Mouse (Mus musculus) spleen, adult 2 months (tissue): ENCODE results near the gene Naip2.

Experiments used
- CTCF ChIP-seq: fragments of 200-500 bp; IDR thresholded peaks from 2 replicates; pipeline ENCODE4 v1.5.1; 2011; ENCODE audit warnings: mild to moderate bottlenecking, inconsistent platforms; ENCODE audit not compliant: insufficient read depth, insufficient read length, insufficient replicate concordance; ENCODE audit errors: extremely low read depth
- POLR2A ChIP-seq: fragments of 200-500 bp; IDR thresholded peaks from 2 replicates; pipeline ENCODE4 v1.6.1; 2011; ENCODE audit warnings: low read depth, low read length, inconsistent platforms

- no peak for TF ChIP-seq POLR2A
- TF ChIP-seq CTCF, result no peak
These were observed 60.1 kb downstream of the Naip2 start for GRCm38 (mm10) chr13:100141646-100142314.
